Mouse (Mus musculus) right cerebral cortex, adult 2 months (tissue): Measurements from ENCODE around the gene Ap1s2.

Source experiments
- DNase-seq, 2 experiments: peaks; one replicate each; pipeline ENCODE4 v3.0.0; 2021 to 2022; ENCODE audit warnings: low spot score in 2 of 2

Ap1s2 gene

DNA sequence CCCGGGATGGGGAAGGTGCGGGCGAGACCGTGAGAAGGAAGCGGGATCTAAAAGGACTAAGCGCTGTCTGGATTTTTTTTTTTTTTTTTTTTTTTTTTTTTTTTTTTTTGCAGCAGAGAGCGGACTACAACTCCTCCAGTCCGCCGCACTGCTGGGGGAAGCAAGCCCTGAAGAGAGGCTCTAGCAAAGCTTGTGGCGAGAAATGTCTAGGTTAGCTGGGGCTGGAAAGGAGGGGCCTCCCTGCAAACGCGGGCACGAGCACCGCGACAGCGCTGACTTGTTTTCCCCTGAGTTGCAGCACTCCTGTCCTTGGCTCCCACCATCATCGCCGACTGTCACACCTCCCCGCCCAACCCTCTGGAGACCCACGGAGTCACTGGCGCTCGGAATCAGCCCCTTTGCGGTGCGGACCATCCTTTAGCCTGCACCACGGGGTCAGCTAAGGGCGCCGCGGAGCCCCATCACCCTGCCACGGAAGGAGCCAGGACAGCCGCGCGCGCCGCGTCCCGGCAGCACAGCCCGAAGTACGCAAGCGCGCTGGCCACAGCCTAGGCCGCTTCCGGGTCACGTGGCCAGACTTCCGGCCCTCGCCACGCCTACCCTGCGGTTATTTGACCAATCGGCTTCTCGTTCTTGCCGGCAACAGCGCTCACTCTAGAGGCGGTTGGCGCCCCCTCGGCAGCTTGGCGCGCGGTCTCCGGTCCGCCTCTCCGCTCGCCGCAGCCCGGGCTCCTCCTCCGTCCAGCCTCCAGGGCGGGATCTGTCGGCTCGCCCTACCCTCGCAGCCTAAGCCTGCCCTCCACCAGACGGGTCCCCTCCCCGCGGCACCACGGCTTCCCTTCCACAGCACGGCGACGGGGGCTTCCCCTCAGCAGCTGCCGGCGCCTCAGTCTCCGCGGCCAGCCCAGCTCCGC lies at the start of gene Ap1s2:
Ap1s2 (plus strand) TSS at position 681 of the 914 bp plus-strand sequence.
- DNase-seq: peak; percentile 88 to 93

DNA sequence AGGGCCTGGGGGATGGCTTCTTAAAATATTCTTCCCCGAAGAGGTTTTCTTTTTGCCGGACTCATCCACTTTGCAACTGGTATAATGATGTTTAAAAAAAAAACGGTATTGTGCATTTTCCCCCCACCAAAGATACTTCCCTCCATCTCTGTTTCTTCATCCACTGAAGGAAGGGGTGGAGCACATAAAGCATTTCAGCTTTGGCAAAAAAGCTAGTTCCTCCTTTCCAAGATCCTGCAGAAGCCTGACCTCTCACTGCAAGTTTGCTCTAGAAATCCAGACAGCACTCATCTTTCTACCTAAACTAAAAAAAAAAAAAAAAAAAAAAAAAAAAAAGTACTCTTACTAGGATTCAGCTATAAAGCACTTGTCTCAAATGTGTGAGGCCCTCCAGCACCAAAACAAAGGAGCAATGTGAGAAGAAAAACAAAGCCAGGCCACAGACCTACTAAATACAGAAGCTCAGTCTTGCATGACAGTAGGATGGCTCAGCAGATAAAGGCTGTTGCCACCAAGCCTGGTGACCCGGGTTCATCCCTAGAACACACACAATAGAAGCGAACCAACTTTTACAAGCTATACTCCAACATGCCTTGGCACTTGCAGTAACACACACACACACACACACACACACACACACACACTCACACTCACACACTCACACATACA lies 41.0 kb upstream of the Ap1s2 start:
- DNase-seq: no peak

DNA sequence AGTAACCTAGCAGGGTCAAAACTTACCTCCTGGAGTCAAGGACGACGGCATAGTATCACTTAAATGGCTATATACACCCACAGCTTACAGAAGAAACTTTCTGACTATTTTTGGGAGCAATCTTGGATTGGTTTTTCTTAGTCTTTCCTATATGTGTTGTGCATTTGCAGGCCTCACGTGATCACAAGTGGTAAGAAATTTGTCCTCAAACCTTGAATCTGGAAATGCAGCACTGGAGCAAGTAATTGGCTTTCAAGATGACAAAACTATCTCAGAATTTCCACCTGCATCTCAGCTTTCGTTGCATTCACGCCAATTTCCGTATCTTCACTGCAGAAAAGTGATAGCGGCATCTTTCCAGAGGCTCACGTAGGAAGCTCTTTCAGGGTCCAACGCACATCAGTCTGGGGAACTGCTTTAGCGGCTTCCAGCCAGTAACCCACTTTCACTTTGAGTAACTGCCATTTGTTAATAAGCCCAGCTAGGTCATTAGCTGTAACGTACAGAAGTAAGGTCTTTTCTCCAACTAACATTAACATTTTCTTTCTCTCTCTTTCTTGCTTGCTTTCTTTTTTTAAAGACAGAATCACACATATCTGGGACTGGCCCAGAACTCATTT lies 40.0 kb upstream of the Ap1s2 start:
- no peak for DNase-seq

DNA sequence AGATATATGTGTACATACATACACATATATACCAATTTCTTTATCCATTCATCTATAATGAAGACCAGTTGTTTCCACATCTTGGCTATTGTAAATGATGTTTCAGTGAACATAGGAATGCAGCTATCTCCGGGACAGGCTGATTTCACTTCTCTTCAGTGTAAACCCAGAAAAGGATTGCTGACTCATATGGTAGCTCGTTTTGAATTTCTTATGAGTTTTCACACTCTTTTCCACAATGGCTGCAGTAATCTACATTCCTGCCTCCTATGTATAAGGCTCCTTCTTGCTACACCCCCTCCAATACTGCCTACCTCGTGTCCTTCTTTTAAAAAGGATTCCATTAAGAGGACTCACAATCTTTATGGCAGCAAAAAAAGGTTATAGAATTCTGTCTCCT lies 32.9 kb upstream of the Ap1s2 start:
- DNase-seq: no peak

DNA sequence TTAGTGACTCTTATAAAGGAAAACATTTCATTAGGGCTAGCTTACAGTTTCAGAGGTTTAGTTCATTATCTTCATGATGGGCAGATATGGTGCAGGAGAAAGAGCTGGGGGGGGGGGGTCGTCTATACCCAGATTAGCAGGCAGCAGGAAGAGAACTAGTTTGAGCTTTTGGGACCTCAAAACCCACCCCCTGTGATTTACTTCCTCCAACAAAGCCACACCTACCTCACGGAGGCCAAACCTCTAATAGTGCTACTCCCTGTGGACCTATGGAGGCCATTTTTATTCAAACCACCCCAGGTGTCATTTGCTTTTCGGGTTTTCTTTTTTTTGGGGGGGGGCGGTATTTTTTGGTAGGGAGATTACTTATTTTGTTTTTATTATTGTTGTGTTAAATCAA lies 32.2 kb upstream of the Ap1s2 start:
- DNase-seq: no peak

DNA sequence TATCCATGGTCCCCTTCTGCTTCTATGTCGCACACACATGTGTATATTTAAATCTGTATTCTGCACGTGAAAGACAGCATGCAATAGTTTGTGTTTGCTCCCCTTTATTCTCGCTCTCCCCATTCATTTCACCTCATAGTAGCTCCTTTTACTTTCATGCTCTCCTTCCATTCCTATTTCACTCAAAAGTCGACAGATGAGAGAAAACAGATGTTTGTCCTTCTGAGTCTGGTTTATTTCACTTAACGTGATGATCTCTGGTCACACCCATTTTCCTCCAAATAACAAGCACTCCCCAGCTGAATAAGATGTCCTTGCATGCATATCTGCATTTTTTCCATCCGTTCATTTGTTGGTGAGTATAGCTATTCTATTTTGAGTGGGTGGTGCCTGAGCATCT lies 29.8 kb upstream of the Ap1s2 start:
- no peak for DNase-seq

DNA sequence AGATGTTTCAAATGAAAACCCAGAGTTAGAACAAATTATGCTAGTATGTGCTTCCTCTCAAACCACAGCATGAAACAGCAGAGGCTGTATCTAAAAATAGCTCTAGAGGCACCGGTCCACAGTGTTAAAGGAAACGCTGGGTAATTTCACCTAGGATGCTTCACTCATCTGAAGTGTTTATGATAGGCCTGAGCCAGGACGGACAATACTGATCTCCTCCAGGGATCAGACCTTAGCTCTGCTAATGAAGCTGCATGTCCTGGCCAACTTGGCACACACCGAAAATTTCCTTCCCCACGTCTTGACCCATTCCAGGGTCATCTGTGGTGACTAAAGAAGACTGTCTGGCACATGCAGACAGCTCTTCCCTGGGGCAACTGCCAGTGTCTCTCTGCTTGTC lies 29.4 kb upstream of the Ap1s2 start:
- peak in 1 of 2 experiments; percentile 6 for DNase-seq

DNA sequence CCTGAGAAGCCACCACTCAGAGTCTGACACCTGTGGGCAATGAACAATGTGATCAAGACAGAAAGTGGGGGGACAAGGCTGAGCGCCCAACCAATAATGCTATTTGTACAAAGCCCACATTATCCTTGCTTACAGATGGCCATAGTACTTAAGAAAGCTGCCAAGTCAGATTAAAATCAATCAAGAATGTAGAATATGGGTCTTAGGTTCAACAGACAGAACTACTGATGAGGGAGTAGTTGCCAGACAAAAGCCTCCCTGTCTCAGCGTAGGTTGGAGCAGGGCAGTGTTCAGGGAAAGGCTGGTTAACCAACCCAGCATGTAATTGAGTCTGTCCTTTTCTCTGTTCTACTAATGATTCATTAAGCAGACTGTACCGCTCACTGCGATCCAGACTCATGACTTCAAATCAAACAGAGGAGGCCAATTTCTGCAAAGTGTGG lies 23.3 kb upstream of the Ap1s2 start:
- no peak for DNase-seq

DNA sequence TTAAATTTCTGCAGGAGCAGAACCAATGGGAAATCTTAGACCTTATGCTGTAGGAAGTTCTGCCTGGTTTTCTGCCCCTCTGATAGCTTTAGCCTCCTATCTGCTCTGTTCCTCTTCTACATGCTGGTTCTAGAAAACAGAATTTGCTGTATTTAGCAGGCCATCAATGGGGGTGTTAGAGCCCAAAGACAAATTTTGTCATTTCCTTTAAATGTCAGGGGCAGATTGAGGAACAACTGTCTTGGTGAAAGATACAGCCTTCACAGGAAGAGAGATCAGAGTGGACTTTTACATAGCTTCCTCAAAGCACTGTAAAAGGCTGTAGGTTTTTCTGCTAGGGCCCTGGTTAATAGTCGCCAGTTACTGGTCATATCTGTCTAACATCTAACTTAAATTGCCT lies 11.5 kb upstream of the Ap1s2 start:
- DNase-seq: no peak

DNA sequence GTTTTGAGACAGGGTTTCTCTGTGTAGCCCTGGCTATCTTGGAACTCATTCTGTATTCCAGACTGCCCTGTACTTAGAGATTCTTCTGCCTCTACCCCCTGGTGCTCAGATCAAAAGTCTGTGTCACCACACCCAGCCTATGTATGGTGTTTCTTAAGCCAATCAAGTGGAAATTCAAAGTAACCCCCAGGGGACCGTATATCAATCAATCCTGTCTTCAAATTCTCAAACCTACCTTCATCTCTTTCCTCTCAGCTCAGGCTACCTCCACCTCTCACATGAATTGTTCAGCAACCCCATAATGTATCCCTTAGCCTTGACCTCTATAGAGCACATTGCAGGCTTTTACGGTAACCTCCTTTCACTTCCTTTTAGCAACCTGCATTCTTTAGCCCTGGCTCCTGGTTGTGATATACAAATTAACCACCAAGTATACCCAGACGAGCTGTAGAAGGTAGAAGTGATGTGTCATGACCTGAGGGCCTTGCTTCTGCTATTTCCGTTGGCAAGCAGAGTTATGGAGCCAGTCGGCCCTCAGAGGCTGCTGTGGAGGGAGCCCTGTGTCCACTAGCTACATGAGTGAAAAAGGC lies 9.3 kb upstream of the Ap1s2 start:
- no peak for DNase-seq

DNA sequence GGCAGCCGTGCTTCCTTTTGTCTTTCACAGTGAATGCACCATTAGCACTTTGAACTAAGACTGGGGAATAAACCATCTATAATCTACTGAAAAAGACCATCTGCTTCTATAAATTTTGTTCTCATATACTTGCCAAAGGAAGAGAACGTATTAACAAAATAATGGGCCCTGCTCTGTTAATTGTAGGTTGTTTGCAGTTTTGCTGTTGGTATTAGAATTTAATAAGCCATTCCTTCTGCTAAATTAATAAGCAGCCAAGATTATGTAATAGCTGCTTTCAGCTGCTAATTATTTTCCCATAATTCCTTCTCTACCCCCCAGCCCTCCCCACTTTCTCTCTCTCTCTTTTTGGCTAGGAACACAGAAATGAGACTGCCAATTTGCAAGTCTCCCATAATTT lies 2.0 kb upstream of the Ap1s2 start:
- DNase-seq: no peak

DNA sequence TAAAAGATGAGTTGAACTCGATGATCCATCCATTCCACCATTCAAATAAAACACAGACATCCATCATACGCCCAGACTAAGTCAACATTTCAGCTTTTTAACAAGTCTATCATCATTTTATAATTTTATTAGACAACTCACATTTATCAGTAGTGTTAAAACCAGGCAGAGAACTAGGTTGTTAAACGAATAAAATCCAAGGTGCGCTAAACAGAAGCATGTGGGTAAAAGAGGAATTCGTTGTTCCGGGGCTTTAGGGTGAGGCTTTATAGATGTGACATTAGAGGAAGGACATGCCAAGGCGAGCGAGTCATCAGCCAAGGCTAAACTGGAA lies 847 bp upstream of the Ap1s2 start:
- DNase-seq: peak in 1 of 2 experiments; percentile 8

DNA sequence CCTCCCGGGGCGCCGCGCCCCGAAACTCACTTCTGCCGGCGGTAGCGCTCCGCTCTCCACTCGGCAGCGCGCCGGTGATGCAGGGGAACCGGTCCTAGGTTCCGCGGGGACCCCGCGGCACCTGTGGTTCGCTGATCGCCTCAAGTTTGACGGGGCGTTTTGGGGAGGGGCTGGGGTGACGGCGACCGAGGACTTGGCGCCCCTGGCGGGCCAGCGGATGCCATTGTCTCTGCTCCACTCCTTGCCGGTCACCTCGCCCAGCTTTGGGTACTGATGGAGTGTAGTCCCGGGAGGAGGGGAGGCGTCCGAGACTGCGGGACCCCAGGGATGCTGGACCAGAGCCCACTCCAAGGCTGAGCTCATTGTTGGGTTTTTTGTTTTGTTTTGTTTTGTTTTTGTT lies 564 bp downstream of the Ap1s2 start:
- peak in 1 of 2 experiments; percentile 22 for DNase-seq

DNA sequence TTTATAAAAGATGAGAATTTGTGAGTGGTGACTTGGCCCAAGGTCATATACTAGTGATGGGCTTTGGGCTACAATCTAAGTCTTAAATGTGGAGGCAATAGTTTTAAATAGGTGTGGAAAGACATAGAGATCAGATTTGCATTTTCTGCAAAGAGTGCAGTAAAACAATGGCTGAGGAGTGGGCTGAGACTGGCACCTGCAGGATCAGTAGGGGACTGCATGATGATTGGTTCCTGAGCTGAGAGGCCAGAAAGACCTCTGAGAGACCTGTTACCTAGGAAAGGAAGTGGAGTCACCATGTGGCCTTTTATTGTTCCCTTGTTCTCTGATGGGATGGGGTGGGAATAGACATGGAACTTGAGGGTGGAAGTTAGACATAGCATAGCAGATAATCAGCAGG lies 4.0 kb downstream of the Ap1s2 start:
- DNase-seq: peak; percentile 8 to 15

DNA sequence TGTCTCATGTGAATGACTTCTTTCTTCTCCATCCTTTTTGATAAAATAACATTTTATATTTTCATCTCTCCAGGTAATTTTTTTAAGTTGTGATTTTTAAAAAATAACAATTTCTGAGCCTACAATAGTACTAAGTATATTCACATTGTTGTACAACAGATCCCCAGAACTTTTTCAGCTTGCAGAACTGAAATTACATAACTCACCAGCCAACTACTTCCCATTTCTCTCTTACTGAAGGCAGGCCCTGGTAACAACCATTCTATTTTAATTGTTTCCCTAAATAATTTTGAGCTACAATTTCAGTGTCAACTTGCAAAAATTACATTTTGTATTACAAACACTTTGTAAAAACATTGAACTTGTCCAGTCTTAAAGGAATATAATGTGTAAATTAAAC lies 20.7 kb downstream of the Ap1s2 start:
- DNase-seq: no peak

DNA sequence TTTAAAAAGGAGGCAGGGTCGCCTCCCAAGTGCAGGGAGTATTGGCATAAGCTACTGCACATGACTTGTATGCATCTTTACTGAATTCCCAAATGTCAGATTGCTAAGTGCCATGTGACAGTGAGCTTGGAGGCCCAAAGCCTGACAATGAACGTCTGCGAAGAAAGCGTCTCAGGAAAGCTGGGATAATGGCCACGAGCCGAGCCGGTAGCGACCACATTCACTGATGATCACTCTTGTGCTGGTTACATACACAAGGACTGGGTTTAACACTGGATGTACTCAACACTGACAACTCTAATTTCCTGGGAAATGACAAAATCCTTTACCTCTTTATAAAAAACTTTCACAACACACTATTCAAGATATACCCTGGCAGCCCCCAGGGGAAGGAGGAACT lies 25.9 kb downstream of the Ap1s2 start:
- DNase-seq: no peak

DNA sequence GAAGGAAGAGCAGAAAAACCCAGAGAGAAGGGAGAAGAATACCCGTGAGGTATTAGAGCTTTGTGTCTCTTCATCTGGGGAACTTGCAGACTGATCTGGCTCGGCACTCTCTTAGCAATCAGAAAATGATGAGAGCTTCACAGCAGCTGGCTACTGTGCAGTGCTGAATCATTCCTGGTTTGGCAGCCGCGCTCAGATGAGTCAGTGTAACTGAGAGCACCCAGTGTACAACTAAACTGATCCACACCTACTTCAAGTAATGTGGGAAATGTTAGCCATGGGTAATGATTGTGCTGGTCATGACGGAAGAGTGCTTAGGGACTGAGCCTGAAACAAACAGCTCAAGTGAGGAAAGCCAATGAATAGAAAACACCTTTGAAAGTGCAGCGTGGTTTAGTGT lies 29.8 kb downstream of the Ap1s2 start:
- peak; percentile 59 to 63 for DNase-seq

DNA sequence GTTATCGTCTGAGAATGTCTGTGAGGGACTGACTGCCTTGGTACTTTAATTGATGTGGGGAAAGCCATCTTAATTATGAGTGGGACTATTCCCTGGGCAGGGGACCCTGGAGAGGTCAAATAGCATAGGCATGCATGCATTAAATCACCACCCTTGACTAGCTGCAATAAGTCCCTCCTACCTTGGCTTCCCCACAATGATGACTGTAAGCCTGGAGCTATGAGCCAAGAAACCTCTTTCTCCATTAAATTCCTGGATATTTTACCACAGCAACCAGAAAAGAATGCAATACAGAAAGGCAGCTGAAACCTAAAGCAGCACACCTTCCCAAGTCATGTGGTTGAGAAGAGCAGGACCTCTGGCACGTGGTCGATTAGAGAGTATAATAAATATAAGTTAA lies 35.6 kb downstream of the Ap1s2 start:
- no peak for DNase-seq

DNA sequence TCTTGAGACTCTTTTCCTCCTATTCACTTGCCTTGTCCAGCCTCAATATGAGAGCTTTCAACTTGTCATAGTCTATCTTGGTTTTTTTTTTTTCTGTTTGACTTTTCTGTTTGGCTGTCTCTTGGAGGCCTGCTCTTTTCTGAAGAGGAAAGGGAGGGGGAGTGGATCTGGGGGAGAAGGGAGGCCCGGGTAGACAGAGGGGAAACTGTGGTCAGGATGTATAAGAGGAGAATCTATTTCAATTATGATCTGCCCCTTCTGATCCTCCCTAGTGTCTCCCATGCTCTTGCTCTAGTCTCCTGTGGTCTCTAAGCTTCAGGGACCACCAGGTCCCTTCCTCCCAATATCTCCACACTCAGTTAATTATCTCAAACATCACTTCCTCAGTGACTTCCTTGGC lies 42.8 kb downstream of the Ap1s2 start:
- no peak for DNase-seq

DNA sequence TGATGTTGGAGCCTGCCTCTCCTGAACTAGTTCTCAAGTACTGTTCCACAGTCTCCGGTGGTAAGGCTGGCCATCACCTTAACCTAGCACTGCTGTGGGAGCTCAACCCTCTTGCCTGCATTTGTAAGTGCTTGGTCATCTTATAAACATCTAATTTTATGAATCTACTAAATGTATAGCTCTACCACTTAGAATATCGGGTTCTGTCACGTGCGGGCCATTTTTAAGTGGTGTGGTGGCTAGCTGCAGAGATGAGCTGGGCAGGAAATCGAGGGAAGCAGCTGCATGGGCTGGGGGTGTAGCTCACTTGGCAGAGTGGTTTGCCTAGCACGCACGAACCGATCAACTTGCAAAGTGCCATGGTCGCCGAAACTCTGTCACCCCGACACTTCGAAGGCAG lies 48.6 kb downstream of the Ap1s2 start:
- no peak for DNase-seq

DNA sequence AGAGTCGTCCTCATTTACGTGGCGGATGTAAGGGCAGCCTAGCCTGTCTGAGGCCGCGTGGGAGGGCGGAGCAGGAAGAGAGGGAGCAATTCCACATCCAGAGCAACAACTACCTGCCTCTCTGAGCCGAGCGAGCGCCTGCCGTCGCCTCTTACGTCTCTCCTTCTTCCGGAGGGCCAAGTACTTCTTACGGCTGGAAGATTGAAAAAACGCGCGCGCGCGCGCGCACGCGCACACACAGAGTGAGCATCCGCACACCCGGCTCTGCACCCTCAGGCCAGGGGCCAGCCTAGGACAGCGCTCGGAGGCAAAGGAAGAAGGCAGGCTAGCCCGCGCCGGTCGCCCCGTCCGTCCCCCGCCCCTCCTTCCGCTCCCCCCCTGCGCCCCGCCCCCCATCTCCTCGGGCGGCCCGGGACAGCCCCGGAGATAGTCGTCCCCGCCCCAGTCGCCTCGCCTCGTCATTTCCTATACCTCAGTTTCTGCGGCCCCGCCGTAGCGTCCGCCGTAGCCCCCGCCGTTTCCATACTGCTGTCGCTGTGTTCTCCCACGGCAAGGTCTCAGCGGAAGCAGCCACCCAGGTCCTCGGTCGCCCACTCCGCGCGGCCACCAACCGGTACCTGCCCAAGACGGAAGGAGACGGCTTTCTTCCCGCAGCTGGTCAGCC lies 49.1 kb downstream of the Ap1s2 start:
- DNase-seq: peak in 1 of 2 experiments; percentile 37

DNA sequence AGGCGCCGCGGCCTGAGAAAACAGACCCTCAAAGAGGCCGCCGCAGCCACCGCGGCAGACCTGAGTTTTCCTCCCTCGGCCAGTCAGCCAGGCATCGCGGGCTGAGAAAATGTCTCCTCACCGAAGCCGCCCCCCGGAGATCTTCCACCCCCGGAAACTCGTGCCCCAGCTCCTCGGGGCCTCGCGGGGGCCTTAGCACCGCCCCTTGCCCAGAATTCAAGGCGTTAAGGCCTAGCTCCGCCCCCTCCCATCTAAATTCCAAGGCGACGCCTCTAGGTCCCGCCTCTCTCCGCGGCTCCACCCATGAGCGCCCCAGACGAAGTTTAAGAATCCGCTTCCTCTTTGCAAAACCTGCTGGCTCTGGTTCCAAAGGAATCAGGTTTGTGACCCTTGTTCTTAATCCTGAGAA lies 49.7 kb downstream of the Ap1s2 start, which contains the start of gene Zrsr2:
Zrsr2 (minus strand) TSS at position 195 of the 409 bp plus-strand sequence.
- peak; percentile 61 to 72 for DNase-seq
